Mouse (Mus musculus) embryonic stem cell, embryonic (primary cell): Measurements from ENCODE around the gene Pgs1.

Source experiments
- CTCF ChIA-PET, 4 experiments: fragments of 300-600 bp in 2 of 4; fragments of 350-600 bp in 2 of 4; sonication (Branson Sonifier 250); formaldehyde crosslinking; loops; one replicate each; lab custom pipeline; 2022; ENCODE audit warnings: inconsistent platforms in 2 of 4; lab: Charles Lee
- POLR2A ChIA-PET, 4 experiments: fragments of 300-600 bp in 2 of 4; fragments of 350-600 bp in 2 of 4; sonication (Branson Sonifier 250); formaldehyde crosslinking; loops; one replicate each; lab custom pipeline; 2022; ENCODE audit warnings: antibody characterized with exemption in 4 of 4, inconsistent platforms in 1 of 4; lab: Charles Lee

The Pgs1 gene

DNA sequence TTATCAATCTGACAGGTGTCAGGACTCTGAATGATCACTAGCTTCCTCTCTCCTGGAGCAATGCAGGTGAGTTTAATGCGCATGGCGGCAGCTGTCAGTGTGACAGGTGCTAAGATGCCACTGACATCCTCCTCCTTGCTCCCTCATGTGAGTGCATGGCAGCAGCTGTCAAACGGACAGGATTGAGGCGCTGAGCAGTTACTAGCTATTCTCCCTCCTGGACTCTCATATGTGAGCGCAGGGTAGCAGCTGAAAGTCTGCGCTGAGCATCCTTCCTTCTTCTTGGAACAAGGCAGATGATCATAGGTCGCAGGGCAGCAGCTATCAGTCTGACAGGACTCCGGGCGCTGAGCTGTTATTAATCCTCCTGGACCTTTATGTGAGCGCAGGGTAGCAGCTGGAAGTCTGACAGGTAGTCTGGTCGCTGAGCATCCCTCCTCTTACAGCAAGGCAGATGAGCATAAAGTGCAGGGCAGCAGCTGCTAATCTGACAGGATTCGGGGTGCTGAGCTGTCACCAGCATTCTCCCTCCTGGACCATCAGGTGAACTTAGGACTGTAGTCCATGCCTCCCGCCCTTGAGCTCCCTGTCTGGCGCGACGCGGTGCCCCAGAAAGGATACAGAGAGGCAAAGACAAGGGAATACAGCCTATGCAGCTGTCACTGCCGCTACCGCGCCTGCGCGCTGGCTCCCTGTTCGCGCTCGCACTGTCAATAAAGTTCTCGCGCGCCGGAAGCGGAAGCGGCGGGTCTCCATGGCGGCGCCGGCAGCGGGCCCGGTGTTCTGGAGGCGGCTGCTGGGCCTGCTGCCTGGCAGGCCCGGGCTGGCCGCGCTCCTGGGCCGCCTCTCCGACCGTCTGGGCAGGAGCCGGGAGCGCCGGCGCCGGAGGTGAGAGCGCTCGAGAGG, at the start of gene Pgs1:
Gene Pgs1, plus strand, starts transcription at position 167 of the 906 bp plus-strand sequence.
- POLR2A ChIA-PET, result interaction anchor here (0.7 to 7.6 kb wide), 32 partner anchors 8 to 598 kb away, joined by 3 to 79 read pairs (median 4); partner anchors contain the start of genes Socs3 (in 3 of the 4) and Tmem235 (in 1 of the 4)
- CTCF ChIA-PET, result interaction anchor here (0.6 to 2.5 kb wide), 11 partner anchors 11 to 99 kb away, joined by 3 to 13 read pairs (median 3); partner anchors contain the start of gene Socs3 (in 3 of the 4)

DNA sequence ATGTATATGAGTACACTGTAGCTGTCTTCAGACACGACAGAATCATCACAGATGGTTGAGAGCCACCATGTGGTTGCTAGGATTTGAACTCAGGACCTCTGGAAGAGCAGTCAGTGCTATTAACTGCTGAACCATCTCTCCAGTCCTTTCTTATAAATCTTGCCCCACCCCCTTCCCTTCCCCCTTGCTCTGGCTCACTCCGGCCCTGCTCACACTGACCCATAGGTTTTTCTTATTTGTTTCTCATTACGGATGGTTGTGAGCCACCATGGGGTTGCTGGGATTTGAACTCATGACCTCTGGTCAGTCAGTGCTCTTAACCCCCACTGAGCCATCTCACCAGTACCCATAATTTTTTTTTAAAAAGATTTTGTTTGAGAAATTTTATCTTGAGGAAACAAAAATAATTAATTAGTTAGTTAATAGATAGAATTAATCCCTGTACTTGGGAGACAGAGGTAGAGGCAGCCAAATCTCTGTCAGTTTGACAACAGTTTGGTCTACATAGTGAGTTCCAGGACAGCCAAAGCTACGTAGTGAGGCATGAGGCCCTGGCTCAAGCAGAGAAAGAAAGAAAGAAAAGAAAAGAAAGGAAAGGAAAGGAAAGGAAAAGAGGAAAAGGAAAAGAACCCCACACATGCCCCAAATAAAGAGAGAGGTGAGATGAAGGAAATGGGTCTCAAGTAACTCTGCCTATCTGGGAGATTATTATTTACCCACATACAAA, 46.9 kb upstream of the Pgs1 start:
- CTCF ChIA-PET, result no interaction called here
- POLR2A ChIA-PET, result interaction anchor here in 3 of 4 experiments (1.0 to 7.4 kb wide), 12 partner anchors 8 to 36 kb away, joined by 3 to 102 read pairs (median 4); partner anchors contain the start of gene Socs3 (in 2 of the 3)

DNA sequence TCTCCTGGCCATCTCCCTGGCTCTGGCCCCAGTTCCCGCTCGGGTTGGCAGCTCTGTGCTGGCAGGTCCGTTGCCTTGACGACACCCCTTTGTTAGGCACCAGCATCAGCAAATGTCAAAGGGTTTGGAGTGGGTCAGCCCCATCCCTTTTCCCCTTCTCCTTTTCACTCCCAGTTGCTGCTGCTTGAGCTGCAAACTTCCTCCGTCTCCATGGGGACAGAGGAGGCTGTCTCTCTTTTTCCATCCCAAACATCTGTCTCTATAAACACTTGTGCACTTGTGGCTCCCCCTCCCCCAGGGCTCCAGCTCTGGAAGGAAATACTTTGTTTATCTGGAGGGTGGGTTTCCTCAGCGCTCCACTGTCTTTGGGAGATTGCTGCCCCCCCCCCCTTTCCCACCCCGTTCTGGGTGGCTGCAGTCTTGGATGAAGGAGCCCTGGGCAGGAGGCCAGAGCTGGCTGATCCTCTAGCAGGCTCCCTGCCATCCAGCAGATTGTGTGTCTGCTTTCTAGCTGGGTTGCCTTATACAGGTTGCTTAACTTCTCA, 46.3 kb upstream of the Pgs1 start:
- POLR2A ChIA-PET, result interaction anchor here in 3 of 4 experiments (0.6 to 5.5 kb wide), 15 partner anchors 9 to 1439 kb away, joined by 3 to 36 read pairs (median 4); partner anchors contain the start of gene Socs3 (in 1 of the 3)
- CTCF ChIA-PET, result interaction anchor here in 1 of 4 experiments (0.7 to 0.9 kb wide), 2 partner anchors 27 to 78 kb away, joined by 3 to 4 read pairs; no protein-coding TSS in a partner anchor

DNA sequence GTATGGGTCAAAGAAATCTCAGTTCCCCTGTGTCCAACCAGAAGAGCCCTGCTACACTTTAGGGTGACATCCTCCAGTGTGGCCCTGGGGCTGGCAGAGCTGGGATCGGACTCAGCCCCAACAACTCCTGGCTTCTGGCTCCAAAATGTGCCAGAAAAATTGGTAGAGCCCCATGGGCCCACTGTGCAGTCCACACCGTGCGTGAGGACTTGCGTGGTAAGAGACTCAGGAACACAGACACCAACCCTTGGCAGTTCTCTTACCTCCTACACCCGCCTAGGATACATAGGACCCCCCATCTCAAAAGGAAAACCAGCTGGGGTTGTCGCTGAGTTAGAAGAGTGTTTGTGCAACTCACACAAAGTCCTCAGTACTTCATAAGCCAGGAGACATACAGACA, 45.2 kb upstream of the Pgs1 start:
- POLR2A ChIA-PET, result interaction anchor here in 3 of 4 experiments (0.5 to 5.5 kb wide), 14 partner anchors 9 to 613 kb away, joined by 3 to 36 read pairs (median 5); partner anchors contain the start of gene Socs3 (in 2 of the 3)
- CTCF ChIA-PET, result interaction anchor here in 3 of 4 experiments (0.9 to 1.9 kb wide), 4 partner anchors 28 to 77 kb away, joined by 3 to 7 read pairs (median 6); partner anchors contain the start of gene Socs3 (in 1 of the 3)

DNA sequence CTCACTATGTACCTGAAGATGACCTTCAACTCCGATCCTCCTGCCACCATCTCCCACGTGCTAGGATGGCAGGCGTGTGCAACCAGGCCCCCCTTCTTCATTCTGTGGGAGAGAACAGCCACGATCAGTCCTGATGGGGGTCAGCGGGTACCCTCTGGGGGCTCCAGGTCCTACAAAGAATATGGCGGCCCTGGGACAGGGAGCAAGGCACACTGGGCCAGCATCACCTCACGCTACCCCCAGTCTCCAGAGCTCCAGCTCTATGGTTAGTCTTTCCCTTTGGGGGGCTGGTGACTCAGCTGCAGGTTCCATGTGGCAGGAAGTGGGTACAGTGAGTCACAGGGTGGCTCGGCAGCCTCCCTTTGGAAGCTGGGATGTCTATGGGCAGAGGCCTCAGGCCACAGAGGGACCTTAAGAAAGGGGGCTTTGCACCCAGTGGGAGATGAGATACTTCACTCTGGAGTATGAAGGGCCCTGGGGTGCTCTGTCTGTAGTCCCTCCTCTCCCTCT, 44.7 kb upstream of the Pgs1 start:
- ChIA-PET CTCF (interaction anchor here (0.7 to 1.9 kb wide), 7 partner anchors 28 to 81 kb away, joined by 3 to 7 read pairs (median 4); partner anchors contain the start of gene Socs3 (in 1 of the 4)), POLR2A (interaction anchor here in 3 of 4 experiments (0.6 to 5.5 kb wide), 22 partner anchors 8 to 212 kb away, joined by 3 to 36 read pairs (median 5); partner anchors contain the start of gene Socs3 (in 2 of the 3))

DNA sequence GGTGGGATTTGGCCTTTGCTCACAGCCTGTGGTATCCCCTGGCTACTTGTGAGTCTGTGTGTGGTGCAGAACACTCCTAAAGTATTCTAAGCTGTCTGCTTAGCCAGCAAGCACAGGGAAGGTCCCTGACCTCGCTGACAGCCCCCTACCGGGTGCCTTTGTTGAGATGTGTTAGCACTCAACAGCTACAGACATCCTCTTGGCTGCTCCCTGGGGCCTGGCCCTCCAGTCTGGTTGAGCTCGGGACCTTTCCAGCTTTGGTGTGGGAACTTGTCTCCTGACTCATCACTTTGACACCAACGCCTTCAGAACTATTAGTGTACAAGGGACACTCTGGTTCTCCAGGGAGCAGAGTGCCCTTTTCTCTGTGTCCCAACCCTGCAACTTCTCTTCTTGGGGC, 44.2 kb upstream of the Pgs1 start:
- CTCF ChIA-PET, result interaction anchor here (0.6 to 1.9 kb wide), 9 partner anchors 27 to 80 kb away, joined by 3 to 14 read pairs (median 5); partner anchors contain the start of gene Socs3 (in 2 of the 4)
- POLR2A ChIA-PET, result interaction anchor here in 3 of 4 experiments (0.5 to 5.5 kb wide), 26 partner anchors 8 to 295 kb away, joined by 3 to 36 read pairs (median 4); partner anchors contain the start of gene Socs3 (in 2 of the 3)

DNA sequence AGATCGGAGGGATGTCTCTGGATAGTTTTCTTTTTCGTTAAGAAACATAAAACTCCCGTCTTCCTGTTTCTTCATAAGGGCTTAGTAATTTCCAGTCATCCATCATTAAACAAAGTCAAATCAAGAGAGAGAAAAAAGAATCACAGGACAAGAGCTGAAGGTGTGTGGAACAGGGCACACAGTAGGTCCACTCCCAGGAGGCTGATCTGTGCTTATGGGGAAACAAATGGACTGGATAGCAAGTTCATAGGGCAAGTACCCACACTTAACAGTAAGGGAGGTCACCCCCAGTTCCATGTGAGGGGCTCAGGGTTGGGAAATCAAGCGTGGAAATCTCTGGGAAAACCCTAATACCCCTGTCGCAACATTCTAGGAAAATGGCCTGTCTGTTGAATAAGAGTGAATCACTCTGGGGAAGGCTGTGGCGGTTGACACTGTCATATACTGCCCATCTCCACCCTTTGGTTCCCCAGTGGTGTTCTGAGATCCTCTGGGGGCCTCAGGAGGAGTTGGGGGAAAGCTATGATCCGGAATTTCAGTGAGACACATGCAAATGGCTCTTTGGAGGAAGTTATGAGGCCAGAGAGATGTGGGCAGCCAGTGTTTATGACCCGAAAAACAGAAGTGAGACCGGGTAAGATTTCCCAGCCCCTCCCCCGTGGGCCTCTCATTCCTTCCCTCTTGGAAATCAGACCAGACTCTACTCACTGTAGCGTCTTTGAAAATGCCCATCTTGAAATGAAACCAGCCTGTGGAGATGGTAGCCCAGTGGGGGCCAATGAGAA, 39.7 kb upstream of the Pgs1 start:
- CTCF ChIA-PET, result interaction anchor here (0.6 to 2.1 kb wide), 10 partner anchors 11 to 1299 kb away, joined by 3 to 9 read pairs (median 4); partner anchors contain the start of gene Socs3 (in 2 of the 4)
- POLR2A ChIA-PET, result interaction anchor here in 3 of 4 experiments (0.5 to 16.8 kb wide), 21 partner anchors 8 to 626 kb away, joined by 3 to 236 read pairs (median 3); partner anchors contain the start of gene Socs3 (in 3 of the 3)

DNA sequence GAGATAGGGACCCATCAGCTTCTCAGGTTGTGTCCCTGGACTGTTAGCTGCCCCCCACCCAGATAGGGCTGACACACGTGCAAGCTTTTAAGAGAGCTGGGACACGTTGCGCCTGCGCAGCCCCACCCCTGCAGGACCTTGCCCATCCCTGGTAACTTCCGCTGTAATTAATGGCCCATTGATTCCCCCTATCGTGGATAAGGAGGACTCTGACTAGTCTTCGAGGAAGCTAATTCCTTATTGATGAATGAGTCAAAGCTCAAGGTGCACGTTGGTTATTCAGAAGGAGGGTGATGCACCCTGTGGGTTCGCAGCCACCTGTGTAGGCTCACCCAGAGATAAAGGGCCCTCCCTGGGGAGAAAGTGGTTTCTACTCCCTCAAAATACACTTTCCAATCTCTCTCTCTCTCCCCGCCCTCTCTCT, 39.1 kb upstream of the Pgs1 start:
- CTCF ChIA-PET, result interaction anchor here (0.6 to 2.1 kb wide), 8 partner anchors 12 to 1298 kb away, joined by 3 to 9 read pairs (median 5); partner anchors contain the start of gene Socs3 (in 3 of the 4)
- POLR2A ChIA-PET, result interaction anchor here in 2 of 4 experiments (0.5 to 16.8 kb wide), 17 partner anchors 9 to 612 kb away, joined by 3 to 236 read pairs (median 3); partner anchors contain the start of gene Socs3 (in 2 of the 2)

DNA sequence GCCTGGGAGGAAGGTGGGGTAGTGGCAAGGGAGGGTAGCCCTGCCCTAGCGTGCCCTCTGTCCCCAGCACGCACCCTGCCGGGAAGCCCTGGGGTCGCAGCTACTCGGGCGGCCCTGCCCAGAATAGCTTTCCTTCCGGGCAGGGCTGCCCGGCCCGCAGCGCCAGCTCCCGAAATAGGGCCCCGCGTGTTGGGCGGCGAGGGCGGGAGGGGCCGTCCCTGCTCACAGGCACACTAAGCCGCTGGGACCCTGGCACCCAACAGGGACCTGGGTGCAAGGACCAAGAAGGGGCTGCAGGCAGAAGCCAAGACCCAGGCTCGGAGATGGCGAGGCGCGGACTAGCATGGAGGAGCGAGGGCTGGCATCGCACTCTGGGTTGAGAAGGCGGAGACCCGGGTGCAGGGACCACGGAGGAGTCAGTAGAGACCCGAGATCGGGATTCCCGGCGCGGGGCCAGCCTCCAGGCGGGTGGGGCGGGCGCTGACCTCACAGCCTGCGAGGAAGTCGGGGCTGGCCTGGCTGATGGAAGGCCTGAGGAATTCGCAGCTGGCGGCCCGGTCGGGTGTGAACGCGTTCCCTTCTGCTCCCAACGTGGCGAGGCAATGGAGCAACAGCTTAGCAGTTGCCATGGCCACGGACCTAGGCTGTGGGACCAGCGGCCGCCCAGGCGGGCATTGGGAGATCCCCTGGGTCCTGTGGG, 36.5 kb upstream of the Pgs1 start:
- ChIA-PET CTCF (interaction anchor here (0.5 to 1.8 kb wide), 17 partner anchors 9 to 1141 kb away, joined by 3 to 8 read pairs (median 4); partner anchors contain the start of gene Socs3 (in 2 of the 4)), POLR2A (interaction anchor here (0.5 to 16.8 kb wide), 33 partner anchors 8 to 474 kb away, joined by 3 to 236 read pairs (median 5); partner anchors contain the start of gene Socs3 (in 2 of the 4))

DNA sequence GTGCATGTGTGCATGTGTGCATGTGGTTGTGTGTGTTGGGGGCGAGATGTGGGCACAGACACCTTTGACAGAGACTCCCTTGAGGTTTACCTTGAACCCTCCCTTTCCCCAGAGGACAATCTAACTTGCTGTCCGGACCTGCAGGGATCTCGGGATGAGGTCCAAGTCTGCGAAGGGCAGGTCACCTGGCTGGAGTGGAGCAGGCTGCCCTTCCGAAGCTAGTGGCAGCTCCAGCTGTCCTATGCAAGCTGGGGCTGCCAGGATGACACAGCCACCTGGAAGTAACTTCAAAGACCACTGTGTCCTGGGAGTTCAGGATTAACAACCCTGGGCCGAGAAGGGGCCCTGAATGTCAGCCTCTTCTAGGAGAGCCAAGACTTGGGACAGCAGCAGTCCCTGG, 34.7 kb upstream of the Pgs1 start:
- CTCF ChIA-PET, result no interaction called here
- POLR2A ChIA-PET, result interaction anchor here in 3 of 4 experiments (0.6 to 16.8 kb wide), 10 partner anchors 8 to 832 kb away, joined by 3 to 236 read pairs (median 8); partner anchors contain the start of gene Socs3 (in 2 of the 3)

DNA sequence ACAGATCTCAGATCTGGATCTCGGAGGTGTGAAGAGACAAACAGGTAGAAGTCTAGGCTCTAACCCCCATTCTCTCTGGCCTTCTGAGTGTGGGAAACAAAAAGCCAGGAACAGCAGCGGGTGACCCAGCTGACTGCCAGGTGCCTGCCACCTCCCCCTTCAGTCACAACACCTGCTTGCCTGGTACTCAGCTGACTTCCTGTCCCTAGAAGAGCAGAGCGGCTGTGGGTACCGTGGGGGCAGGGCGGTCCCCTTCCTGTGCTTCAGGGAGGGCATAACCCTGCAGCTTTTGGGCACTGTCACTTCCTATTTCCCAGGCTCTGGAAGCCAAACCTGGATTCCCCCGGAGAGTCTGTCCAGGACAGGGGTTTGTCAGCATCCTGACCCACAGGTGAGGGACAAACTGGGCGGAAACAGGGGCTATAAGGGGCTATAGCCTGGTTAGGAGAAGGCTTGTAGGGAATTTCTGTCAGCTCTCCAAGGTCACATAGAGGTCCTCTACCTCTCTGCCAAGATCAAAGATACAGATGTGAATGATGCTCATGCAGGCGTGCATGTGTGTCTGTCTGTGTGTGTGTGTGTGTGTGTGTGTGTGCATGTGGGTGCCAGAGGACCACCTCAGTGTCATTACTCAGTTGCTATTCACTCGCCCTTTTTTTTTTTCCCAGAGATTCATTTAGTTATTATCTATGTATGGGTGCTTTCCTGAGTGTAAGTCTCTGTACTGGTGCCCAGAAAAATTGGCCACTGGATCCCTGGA, 33.7 kb upstream of the Pgs1 start:
- ChIA-PET CTCF (interaction anchor here in 2 of 4 experiments (0.6 to 1.3 kb wide), 4 partner anchors 15 to 78 kb away, joined by 3 to 6 read pairs (median 4); no protein-coding TSS in a partner anchor), POLR2A (interaction anchor here in 3 of 4 experiments (0.6 to 16.8 kb wide), 14 partner anchors 8 to 83 kb away, joined by 3 to 236 read pairs (median 3); partner anchors contain the start of gene Socs3 (in 2 of the 3))

DNA sequence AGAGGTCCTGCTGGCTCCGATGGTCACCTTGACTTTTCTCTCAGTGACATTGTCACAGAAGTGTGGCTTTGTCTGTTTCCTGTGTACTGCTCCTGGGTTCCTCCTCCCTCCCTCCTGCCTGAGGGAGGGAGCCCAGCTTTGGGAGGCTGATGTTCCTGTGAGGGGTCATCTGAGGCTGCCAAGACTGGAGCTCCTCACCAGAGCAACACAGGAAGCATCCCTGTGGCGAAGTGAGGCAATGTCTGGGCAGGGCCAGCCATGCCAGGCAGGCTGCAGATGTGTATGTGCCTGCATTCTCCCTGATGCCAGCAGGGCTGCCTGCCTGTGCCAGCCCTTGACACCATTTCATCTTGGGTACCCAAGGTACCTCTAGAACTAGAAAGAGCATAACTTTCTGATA, 32.0 kb upstream of the Pgs1 start:
- ChIA-PET POLR2A (interaction anchor here in 3 of 4 experiments (0.6 to 16.8 kb wide), 6 partner anchors 9 to 180 kb away, joined by 3 to 236 read pairs (median 4); partner anchors contain the start of gene Socs3 (in 2 of the 3)), CTCF (no interaction called here)

DNA sequence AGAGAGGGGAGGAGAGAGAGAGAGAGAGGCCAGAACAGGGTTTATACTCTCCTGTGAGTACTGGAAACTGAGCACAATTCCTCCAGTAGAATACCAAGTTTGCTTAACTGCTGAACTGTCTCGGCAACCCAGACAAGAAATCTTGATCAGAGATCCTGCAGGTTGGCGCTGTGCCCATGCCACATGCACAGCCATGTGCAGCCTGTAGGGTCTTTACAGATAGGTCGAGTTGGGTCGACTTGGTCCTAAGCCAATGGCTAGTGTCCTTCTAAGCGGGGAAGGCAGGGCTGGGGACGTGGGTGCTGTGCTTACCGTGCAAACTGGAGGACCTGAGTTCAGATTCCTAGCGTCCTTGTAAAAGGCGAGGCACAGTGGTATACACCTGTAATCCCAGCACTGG, 31.3 kb upstream of the Pgs1 start:
- CTCF ChIA-PET, result no interaction called here
- POLR2A ChIA-PET, result interaction anchor here in 3 of 4 experiments (0.6 to 16.8 kb wide), 11 partner anchors 9 to 96 kb away, joined by 3 to 236 read pairs (median 5); partner anchors contain the start of gene Socs3 (in 2 of the 3)

DNA sequence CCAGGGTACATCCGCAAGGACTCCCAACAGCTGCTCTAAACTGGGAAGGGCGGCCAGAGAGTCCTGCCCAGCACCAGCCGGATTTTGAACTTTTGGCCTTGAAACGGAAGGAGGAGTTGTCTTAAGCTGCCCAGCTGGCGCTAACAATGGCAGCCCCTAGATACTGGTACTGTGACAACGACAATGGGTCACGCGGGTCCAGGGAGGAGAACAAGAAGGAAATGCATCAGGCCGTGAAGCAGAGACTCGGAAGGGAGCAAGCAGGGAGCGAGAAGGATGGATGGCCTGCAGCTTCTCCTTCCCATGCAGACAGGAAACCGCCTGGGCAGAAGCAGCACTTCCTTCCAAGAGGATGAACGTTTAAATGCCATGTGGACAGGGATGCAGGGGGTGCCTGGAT, 30.5 kb upstream of the Pgs1 start:
- POLR2A ChIA-PET, result interaction anchor here in 3 of 4 experiments (0.6 to 16.8 kb wide), 20 partner anchors 8 to 87 kb away, joined by 3 to 236 read pairs (median 4); partner anchors contain the start of gene Socs3 (in 2 of the 3)
- CTCF ChIA-PET, result interaction anchor here in 1 of 4 experiments (0.6 kb wide), 2 partner anchors 16 to 37 kb away, joined by 3 to 4 read pairs; no protein-coding TSS in a partner anchor
